Mouse (Mus musculus): ENCODE measurements around the gene Brms1l. TPM values are rescaled to one million over a fixed set of nuclear protein-coding genes. Genes with fewer than 3 reads are reported as not detected.

The Brms1l gene
- polyA plus RNA-seq, 1 experiment from 2014 or later = 49.8 TPM

GRCm38 (mm10) chr12:55860631-55861030 is 24.5 kb downstream of the Brms1l start:
- no peak for ATAC-seq (ENCODE audit: insufficient number of reproducible peaks, insufficient read depth, low FRiP score, low TSS enrichment, low read depth)
- Histone ChIP-seq H3K4me1 (replicated peaks) (no peaks in the 10 kb centered on the region), H3K36me3 (peaks cover 77% of the 10 kb centered on the region), H3K4me2 (no peak overlapping the region), H3K9me3 (peaks cover 11% of the 10 kb centered on the region), H3K4me3 (replicated peaks) (no peak overlapping the region), H3K27ac (no peak overlapping the region), H3K9ac (replicated peaks) (no peak overlapping the region), H3K27me3 (no peaks in the 10 kb centered on the region)
- 89% methylated on average over 7 of the region's 7 CpGs for WGBS

GRCm38 (mm10) chr12:55867738-55868137 is 31.6 kb downstream of the Brms1l start:
- no peak for ATAC-seq (ENCODE audit: insufficient number of reproducible peaks, insufficient read depth, low FRiP score, low TSS enrichment, low read depth)
- Histone ChIP-seq H3K9ac (replicated peaks) (no peak overlapping the region), H3K36me3 (peaks cover 76% of the 10 kb centered on the region), H3K27ac (no peak overlapping the region), H3K9me3 (peaks cover 14% of the 10 kb centered on the region; the same call in 1 of the 2 replicates), H3K4me3 (replicated peaks) (no peak overlapping the region), H3K4me1 (replicated peaks) (no peaks in the 10 kb centered on the region), H3K27me3 (no peaks in the 10 kb centered on the region), H3K4me2 (no peak overlapping the region)
- 96% methylated on average over 4 of the region's 4 CpGs for WGBS

- peaks cover 14% of the 10 kb centered on the region; the same call in 1 of the 2 replicates for H3K9me3 ChIP-seq
- no peak overlapping the region for H3K27ac ChIP-seq
- no peak overlapping the region for H3K9ac ChIP-seq (replicated peaks)
- H3K36me3 ChIP-seq = peaks cover 63% of the 10 kb centered on the region
- WGBS = 95% methylated on average over 5 of the region's 5 CpGs
- H3K4me3 ChIP-seq (replicated peaks) = no peak overlapping the region
- H3K4me1 ChIP-seq (replicated peaks) = no peaks in the 10 kb centered on the region
- H3K27me3 ChIP-seq = no peaks in the 10 kb centered on the region
- ATAC-seq (ENCODE audit: insufficient number of reproducible peaks, insufficient read depth, low FRiP score, low TSS enrichment, low read depth) = no peak
- no peak overlapping the region for H3K4me2 ChIP-seq
Observed at GRCm38 (mm10) chr12:55869622-55870322, 33.6 kb downstream of the Brms1l start.

GRCm38 (mm10) chr12:55885449-55885848 is 49.3 kb downstream of the Brms1l start:
- no peak for ATAC-seq (ENCODE audit: insufficient number of reproducible peaks, insufficient read depth, low FRiP score, low TSS enrichment, low read depth)
- Histone ChIP-seq H3K27me3 (no peaks in the 10 kb centered on the region), H3K36me3 (no peaks in the 10 kb centered on the region), H3K4me2 (no peak overlapping the region), H3K4me3 (replicated peaks) (no peak overlapping the region), H3K27ac (no peak overlapping the region), H3K9ac (replicated peaks) (no peak overlapping the region), H3K4me1 (replicated peaks) (no peaks in the 10 kb centered on the region), H3K9me3 (no peaks in the 10 kb centered on the region)
- 55% methylated on average over 4 of the region's 4 CpGs for WGBS

- no peaks in the 10 kb centered on the region for H3K9me3 ChIP-seq
- no peaks in the 10 kb centered on the region for H3K4me1 ChIP-seq (replicated peaks)
- 27% methylated on average over 5 of the region's 5 CpGs for WGBS
- H3K27ac ChIP-seq = no peak overlapping the region
- no peak overlapping the region for H3K4me3 ChIP-seq (replicated peaks)
- no peak for ATAC-seq (ENCODE audit: insufficient number of reproducible peaks, insufficient read depth, low FRiP score, low TSS enrichment, low read depth)
- no peak overlapping the region for H3K4me2 ChIP-seq
- H3K9ac ChIP-seq (replicated peaks) = no peak overlapping the region
- no peaks in the 10 kb centered on the region for H3K27me3 ChIP-seq
- H3K36me3 ChIP-seq = no peaks in the 10 kb centered on the region
Observed at GRCm38 (mm10) chr12:55888570-55888969, 52.4 kb downstream of the Brms1l start.

- Histone ChIP-seq H3K9ac (replicated peaks) (no peak overlapping the region), H3K9me3 (no peaks in the 10 kb centered on the region), H3K27me3 (no peaks in the 10 kb centered on the region), H3K4me3 (replicated peaks) (no peak overlapping the region), H3K36me3 (no peaks in the 10 kb centered on the region), H3K27ac (no peak overlapping the region), H3K4me1 (replicated peaks) (no peaks in the 10 kb centered on the region), H3K4me2 (no peak overlapping the region)
- no peak for ATAC-seq (ENCODE audit: insufficient number of reproducible peaks, insufficient read depth, low FRiP score, low TSS enrichment, low read depth)
- WGBS = 84% methylated on average over 1 of the region's 1 CpGs
Observed at GRCm38 (mm10) chr12:55904801-55905200, 68.7 kb downstream of the Brms1l start.

- no peaks in the 10 kb centered on the region for H3K4me1 ChIP-seq (replicated peaks)
- no peaks in the 10 kb centered on the region for H3K27me3 ChIP-seq
- no peak for ATAC-seq (ENCODE audit: insufficient number of reproducible peaks, insufficient read depth, low FRiP score, low TSS enrichment, low read depth)
- no peaks in the 10 kb centered on the region for H3K9me3 ChIP-seq
- H3K9ac ChIP-seq (replicated peaks) = no peak overlapping the region
- H3K27ac ChIP-seq = no peak overlapping the region
- no peak overlapping the region for H3K4me3 ChIP-seq (replicated peaks)
- 57% methylated on average over 3 of the region's 3 CpGs for WGBS
- no peak overlapping the region for H3K4me2 ChIP-seq
- H3K36me3 ChIP-seq = no peaks in the 10 kb centered on the region
Observed at GRCm38 (mm10) chr12:55912138-55912537, 76.0 kb downstream of the Brms1l start.

- no peak for ATAC-seq (ENCODE audit: insufficient number of reproducible peaks, insufficient read depth, low FRiP score, low TSS enrichment, low read depth)
- H3K27ac ChIP-seq = no peak overlapping the region
- H3K27me3 ChIP-seq = no peaks in the 10 kb centered on the region
- WGBS = 58% methylated on average over 9 of the region's 9 CpGs
- H3K9me3 ChIP-seq = no peaks in the 10 kb centered on the region
- H3K9ac ChIP-seq (replicated peaks) = no peak overlapping the region
- no peaks in the 10 kb centered on the region for H3K4me1 ChIP-seq (replicated peaks)
- H3K36me3 ChIP-seq = no peaks in the 10 kb centered on the region
- no peak overlapping the region for H3K4me2 ChIP-seq
- no peak overlapping the region for H3K4me3 ChIP-seq (replicated peaks)
Observed at GRCm38 (mm10) chr12:55913201-55913600, 77.1 kb downstream of the Brms1l start.

- Histone ChIP-seq H3K9ac (replicated peaks) (no peak overlapping the region), H3K4me3 (replicated peaks) (no peak overlapping the region), H3K4me1 (replicated peaks) (no peaks in the 10 kb centered on the region), H3K4me2 (no peak overlapping the region), H3K27ac (no peak overlapping the region), H3K27me3 (no peaks in the 10 kb centered on the region), H3K9me3 (no peaks in the 10 kb centered on the region), H3K36me3 (no peaks in the 10 kb centered on the region)
- 54% methylated on average over 8 of the region's 8 CpGs for WGBS
- no peak for ATAC-seq (ENCODE audit: insufficient number of reproducible peaks, insufficient read depth, low FRiP score, low TSS enrichment, low read depth)
Observed at GRCm38 (mm10) chr12:55916250-55916649, 80.1 kb downstream of the Brms1l start.

GRCm38 (mm10) chr12:55917020-55917419 is 80.9 kb downstream of the Brms1l start:
- H3K27me3 ChIP-seq = no peaks in the 10 kb centered on the region
- 92% methylated on average over 19 of the region's 19 CpGs for WGBS
- no peak overlapping the region for H3K27ac ChIP-seq
- no peaks in the 10 kb centered on the region for H3K9me3 ChIP-seq
- no peaks in the 10 kb centered on the region for H3K4me1 ChIP-seq (replicated peaks)
- no peak overlapping the region for H3K9ac ChIP-seq (replicated peaks)
- no peak overlapping the region for H3K4me3 ChIP-seq (replicated peaks)
- no peak for ATAC-seq (ENCODE audit: insufficient number of reproducible peaks, insufficient read depth, low FRiP score, low TSS enrichment, low read depth)
- no peak overlapping the region for H3K4me2 ChIP-seq
- no peaks in the 10 kb centered on the region for H3K36me3 ChIP-seq
